9 mouse cellular contexts compared by ENCODE assay signal in the genomic region with DNA sequence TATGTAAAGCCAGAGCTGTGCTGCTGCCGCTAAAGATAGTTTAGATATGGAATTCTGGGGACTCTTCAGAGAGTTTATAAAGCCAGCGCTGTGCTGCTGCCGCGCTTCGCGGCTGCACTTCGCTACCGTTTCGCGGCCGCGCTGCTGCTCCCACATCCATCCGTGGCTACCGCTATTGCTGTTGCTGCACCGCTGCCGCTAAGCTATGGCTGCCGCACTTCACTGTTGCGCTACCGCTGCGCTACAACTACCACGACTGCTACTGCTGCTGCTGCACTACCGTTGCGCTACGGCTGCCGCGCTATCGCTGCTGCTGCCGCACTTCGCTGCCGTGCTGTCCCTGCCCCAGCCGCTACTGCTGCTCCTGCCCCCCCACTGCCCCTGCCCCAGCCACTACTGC. TPM values are rescaled to one million over a fixed set of nuclear protein-coding genes. Genes with fewer than 3 reads are reported as not detected.
DNase-seq lines count a peak whose midpoint lies in the region; ATAC-seq lines count a peak whose summit lies in the region.
"Had no signal": no experiment of that assay in that cellular context is flagged by ENCODE, and none has a peak within 500 bp of the region (broad histone marks: within the 10 kb centered on the region; RNA-seq: fewer than 3 reads in every experiment).

No protein-coding gene starts in this region.

- H3K27me3 ChIP-seq in heart, embryonic 11.5 days (ENCODE audit: control insufficient read depth, insufficient read depth, low read length), result peaks cover 32% of the 10 kb centered on the region
- peaks cover 99% of the 10 kb centered on the region for H3K27me3 ChIP-seq in forebrain, embryonic 10.5 days (ENCODE audit: poor library complexity, severe bottlenecking)
- peaks cover 45% of the 10 kb centered on the region for H3K27me3 ChIP-seq in megakaryocyte, embryonic 14.5 days (replicated peaks)

- ATAC-seq in heart, embryonic 11.5 days (replicated peaks; ENCODE audit: insufficient number of reproducible peaks, low FRiP score, low TSS enrichment), result no peak

- no peak overlapping the region for H3K27ac ChIP-seq in heart, embryonic 11.5 days (ENCODE audit: low read depth, low read length)
- no peak overlapping the region for H3K27ac ChIP-seq in forebrain, embryonic 10.5 days

- WGBS in heart, embryonic 11.5 days (ENCODE audit: insufficient replicate concordance), result 52% methylated on average over 31 of the region's 31 CpGs
- WGBS in forebrain, embryonic 10.5 days, result 58% methylated on average over 31 of the region's 31 CpGs

- H3K9ac ChIP-seq in heart, embryonic 11.5 days (ENCODE audit: low read depth, low read length), result no peak overlapping the region

- peaks cover 11% of the 10 kb centered on the region for H3K9me3 ChIP-seq in heart, embryonic 11.5 days (replicated peaks; ENCODE audit: control insufficient read depth, low read length)
- H3K9me3 ChIP-seq in forebrain, embryonic 10.5 days, result peaks cover 26% of the 10 kb centered on the region
- peaks cover 17% of the 10 kb centered on the region for H3K9me3 ChIP-seq in megakaryocyte, embryonic 14.5 days

- H3K36me3 ChIP-seq in heart, embryonic 11.5 days (ENCODE audit: control insufficient read depth, insufficient read depth, low read length), result no peaks in the 10 kb centered on the region
- H3K36me3 ChIP-seq in forebrain, embryonic 10.5 days (replicated peaks), result no peaks in the 10 kb centered on the region
- no peaks in the 10 kb centered on the region for H3K36me3 ChIP-seq in megakaryocyte, embryonic 14.5 days (replicated peaks; ENCODE audit: low read length)

- DNase-seq in heart, postnatal 14 days, result no peak
- DNase-seq in CD4-positive helper T cell, adult 2 months (ENCODE audit: low read depth, low spot score), result peak; percentile 12
- DNase-seq in forebrain, embryonic 10.5 days (ENCODE audit: extremely low spot score, low spot score), result peak; percentile 41
- no peak for DNase-seq in adipocyte (ENCODE audit: low spot score)
- no peak for DNase-seq in cerebellum, adult 9-10 months
- no peak for DNase-seq in frontal cortex, postnatal 10 days (ENCODE audit: low spot score in 2 of 2)

- peak overlapping the region; percentile 8; the same call in 1 of the 2 replicates for H3K4me3 ChIP-seq in heart, embryonic 11.5 days (ENCODE audit: low read depth, low read length)
- H3K4me3 ChIP-seq in forebrain, embryonic 10.5 days, result peak overlapping the region; percentile 41
- peak overlapping the region; percentile 88 for H3K4me3 ChIP-seq in megakaryocyte, embryonic 14.5 days (replicated peaks)

- no peaks in the 10 kb centered on the region for H3K4me1 ChIP-seq in heart, embryonic 11.5 days (ENCODE audit: control insufficient read depth, insufficient read depth, low read length)
- peaks cover 5% of the 10 kb centered on the region; the same call in 1 of the 2 replicates for H3K4me1 ChIP-seq in forebrain, embryonic 10.5 days
- H3K4me1 ChIP-seq in megakaryocyte, embryonic 14.5 days, result peaks cover 4% of the 10 kb centered on the region; the same call in 1 of the 2 replicates

- peak overlapping the region; percentile 45 for H3K4me2 ChIP-seq in heart, embryonic 11.5 days

- intact Hi-C loops in heart, postnatal 14 days (cut with DNase I), result no loop called here

RNA-seq across cellular contexts. Expression of a gene that starts 30.1 kb away (rescaled TPM):
- 0.10 and 0.19 TPM in 2 replicates for polyA plus RNA-seq in heart, embryonic 11.5 days (2014; fragmentation: Nextera tagmentation; extraction: Ambion mirVana)
- not detected for total RNA-seq in heart, postnatal 14 days (2021)
- not detected in 2 replicates for polyA plus RNA-seq in forebrain, embryonic 10.5 days (2016; fragmentation: Nextera tagmentation; extraction: Ambion mirVana)
- polyA plus RNA-seq in megakaryocyte, embryonic 14.5 days (2012; ENCODE audit: insufficient read depth, low replicate concordance), result not detected in 2 replicates
- total RNA-seq: MEL had no signal

Comparison
In these comparisons a context has a peak if more than half of its experiments do, and no peak if none do; other contexts are left out.
1. H3K4me3 ChIP-seq: peak in every context shown above with its lines; median percentile 88 in megakaryocyte, embryonic 14.5 days; 41 in forebrain, embryonic 10.5 days; 8 in heart, embryonic 11.5 days.
2. DNase-seq: peak in CD4-positive helper T cell, adult 2 months (single experiment) and forebrain, embryonic 10.5 days (single experiment); none in heart, postnatal 14 days (0 of 2), adipocyte (single experiment), cerebellum, adult 9-10 months (single experiment) and frontal cortex, postnatal 10 days (0 of 2).